Mouse (Mus musculus) MEL-GATA-1-ER (cell line): Measurements from ENCODE around the gene Enthd1.

Experiments
- DNase-seq: peaks from one replicate; pipeline ENCODE4 v3.0.0-alpha.2; 2012; ENCODE audit warnings: low read depth; ENCODE audit errors: extremely low read depth

Enthd1 gene

GRCm38 (mm10) chr15:80574211-80575040, 9.5 kb upstream of the Enthd1 start:
- DNase-seq: no peak

DNA sequence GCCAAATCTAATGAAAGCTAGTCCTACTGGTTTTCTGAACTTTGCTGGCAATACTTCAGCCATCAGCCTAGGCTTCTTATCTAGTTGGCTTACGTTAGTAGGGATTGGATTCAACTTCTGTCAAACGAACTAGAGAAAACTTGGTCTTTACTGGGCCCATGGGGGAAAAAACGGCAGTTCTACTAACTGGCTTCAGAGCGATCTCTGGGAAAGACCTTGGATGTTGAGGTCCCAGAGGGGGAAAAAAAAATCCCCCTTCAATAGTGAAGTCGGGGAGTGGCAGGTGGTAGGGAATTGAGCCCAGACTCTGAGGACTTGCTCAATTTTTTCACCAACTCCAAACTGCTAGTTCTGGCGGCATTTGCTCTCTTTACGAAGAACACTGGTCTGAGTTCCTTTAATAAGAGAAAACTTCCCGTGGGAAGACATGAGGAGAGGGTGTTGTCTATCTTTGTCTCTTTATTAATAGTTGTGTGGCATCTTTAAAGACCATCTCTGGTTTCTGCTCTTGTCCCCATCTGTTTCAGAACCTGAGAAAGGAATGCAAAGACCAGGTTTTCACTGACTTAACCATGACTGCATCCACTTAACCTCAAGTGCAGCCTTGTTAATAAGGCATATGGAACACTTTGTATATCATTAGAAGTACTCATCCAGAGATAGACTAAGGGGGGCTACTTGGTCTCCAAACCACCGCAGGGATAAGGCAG, 8.0 kb upstream of the Enthd1 start:
- no peak for DNase-seq

DNA sequence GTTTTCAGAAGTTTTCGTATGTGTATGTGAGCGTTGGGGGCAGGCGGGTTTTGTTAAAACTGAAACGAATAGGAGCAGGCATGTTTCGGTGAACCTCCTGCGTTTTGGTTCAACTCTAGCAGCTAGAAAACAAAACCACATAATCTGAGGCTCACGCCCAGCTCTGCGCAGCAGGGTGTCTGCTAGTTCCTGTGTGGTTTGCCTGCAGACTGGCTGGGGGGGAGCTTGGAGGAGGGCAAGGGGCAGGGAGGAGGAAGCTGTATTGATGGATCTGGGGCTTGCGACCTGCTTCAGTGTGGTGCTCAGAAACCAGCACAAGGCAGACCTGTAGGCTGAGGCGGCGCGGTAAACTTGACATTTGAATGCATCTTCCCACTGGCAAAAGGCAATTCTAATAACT, 7.3 kb upstream of the Enthd1 start, which contains the start of gene Grap2:
Gene Grap2 (plus strand): TSS at position 304 of the 400 bp plus-strand sequence.
- no peak for DNase-seq

GRCm38 (mm10) chr15:80571611-80572010, 6.7 kb upstream of the Enthd1 start:
- no peak for DNase-seq

GRCm38 (mm10) chr15:80570226-80570625, 5.3 kb upstream of the Enthd1 start:
- no peak for DNase-seq

DNA sequence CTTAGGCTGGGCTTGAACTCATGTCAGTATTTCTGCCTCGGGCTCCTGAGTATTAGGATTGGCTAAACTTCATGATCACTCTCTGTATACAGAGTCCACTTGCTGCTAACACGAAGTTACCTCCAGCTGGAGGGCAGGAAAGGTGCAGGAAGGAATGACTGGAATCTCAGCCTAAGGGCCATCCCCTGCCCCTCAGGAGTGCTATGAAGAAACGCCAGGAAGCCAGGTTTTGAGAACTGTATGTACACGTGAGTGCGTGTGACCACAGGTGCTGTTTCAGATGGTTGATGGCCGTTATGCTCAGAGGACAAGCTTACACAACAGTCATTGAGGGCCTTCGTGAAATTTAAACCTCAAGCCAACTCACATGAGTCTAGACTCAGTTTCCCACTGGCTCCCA, 4.2 kb upstream of the Enthd1 start:
- no peak for DNase-seq

GRCm38 (mm10) chr15:80567731-80568130, 2.8 kb upstream of the Enthd1 start:
- no peak for DNase-seq

DNA sequence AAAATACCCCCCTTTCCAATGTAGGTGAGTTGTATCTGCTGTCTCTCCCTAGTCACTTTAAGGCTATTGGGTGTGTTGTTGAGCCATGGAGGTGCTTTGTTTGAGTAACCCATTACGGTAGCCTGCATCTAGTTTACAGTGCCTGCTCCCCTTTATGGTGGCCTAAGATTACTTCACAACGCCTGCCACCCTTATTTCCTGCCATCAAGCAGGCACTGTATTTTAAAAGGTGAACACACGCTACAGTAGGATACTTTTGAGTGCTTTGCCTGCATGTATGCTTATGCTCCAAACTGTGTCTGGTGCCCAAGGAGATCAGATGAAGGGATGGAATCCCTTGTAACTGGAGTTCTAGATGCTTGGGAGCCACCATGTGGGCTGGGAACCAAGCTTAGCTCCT, 2.2 kb upstream of the Enthd1 start:
- no peak for DNase-seq

DNA sequence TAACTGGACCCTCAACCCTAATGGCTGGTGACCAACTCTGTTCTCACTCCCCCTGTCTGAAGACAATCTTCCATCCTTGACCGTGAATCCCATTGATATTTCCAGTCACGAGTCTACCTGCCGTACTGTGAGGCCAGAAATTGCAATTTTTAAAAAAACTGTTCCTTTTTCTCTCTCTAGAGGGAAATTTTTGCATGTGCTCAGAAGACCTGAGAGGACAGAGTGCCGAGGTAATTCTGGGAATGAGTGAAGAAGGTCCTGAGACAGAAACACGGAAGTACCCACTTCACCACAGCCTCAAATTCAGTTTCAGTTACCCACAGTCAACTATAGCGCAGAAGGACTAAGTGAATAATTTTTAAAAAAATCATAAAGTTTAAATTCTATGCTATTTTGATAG, 1.7 kb upstream of the Enthd1 start:
- no peak for DNase-seq

GRCm38 (mm10) chr15:80563634-80564208, 1.2 kb downstream of the Enthd1 start:
- DNase-seq: no peak

DNA sequence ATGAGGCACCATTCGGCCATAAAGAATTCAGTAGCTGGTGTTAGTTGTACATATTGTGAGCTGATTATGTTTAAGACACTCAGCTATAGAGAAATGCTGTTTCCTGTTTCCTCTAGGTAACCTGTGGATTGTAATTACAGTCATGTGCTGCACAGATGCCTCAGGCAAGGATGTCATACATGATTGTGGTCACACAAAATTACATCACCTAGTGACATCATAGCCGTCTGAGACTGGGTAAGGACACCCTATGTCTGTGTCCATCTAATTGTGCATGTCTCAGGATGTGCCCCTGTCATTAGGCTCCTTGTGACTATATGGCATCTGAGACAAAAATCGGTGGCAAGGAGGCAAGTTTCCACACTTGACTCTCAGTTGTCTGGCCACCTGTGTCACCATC, 2.5 kb downstream of the Enthd1 start:
- DNase-seq: no peak

DNA sequence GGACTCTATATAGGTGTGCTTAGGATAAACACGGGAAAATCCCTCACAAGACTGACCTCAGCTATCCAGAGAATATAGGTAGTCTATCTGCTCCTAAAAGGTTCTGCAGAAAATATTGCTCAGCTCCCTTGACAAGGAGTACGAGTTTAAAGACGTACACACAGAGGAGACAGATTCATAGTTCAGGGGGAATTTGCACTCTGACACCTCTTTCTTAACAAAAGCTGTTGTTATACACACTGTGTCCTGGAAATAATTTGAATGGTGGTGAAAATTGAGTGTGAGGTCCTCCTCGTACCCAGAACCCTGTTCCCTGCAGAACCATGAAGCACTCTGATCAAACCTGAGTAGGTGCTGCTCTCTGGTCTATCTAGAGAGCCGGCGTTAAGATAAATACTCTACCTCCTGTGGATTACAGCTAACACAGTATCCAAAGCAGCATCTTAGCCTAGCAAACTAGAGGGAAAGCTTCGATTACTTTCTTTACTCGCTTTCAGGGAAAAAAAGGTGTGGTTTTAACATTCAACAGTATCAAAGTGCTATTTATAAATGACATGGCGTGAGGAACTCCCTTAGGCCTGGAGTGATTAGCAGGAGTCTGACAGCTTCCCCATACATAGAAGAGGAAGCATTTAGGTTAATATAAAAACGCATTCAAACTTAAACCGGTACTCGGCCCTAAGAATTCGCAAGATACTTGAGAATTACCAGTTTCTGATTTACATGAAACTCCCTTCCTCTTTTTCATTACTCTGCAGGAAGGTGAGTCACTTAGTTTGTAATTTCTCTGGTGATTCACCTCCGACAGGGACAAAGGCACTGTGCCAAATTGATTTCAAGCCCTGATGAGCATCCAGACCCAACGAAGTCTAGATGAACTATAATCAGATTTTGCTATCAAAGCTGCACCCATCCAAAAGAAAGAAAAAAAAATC, 4.0 kb downstream of the Enthd1 start:
- peak; percentile 54 for DNase-seq

GRCm38 (mm10) chr15:80559978-80560377, 5.0 kb downstream of the Enthd1 start:
- DNase-seq: no peak

DNA sequence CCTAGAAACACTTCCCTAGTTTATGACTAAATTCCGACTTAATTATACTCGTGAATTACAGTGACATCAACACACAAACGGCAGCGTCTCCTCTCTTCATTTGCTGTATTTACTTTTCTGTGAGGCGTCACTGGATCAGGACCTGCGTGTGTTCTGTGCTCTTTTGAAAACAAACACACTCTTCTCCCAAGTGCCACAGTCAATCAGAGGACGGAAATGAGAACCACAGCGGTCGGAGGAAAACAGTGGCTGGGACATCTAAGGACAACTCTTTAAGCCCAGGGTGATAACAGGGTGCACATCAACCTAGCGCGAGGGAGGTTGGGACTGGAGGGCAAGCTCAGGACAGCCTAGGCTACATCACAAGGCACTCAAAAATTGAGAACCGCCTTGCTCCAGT, 5.4 kb downstream of the Enthd1 start:
- no peak for DNase-seq

DNA sequence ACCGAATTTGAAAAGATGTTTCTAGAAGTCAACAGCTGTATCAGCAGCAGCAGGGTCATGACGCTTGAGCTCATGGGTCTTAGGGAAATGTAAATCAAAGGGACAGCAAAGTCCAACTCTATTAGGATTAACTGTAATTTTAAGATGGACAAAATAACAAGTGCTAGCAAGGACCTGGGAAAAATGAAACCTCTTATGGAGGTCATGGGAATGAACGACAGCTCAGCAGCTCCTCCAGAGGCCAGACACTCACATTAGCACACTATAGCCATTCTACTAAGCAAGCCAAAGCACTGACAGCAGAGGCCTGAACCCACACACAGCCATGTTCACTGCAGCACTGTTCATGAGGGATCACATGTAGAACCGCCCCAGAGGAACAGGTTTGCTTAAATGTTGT, 7.2 kb downstream of the Enthd1 start:
- DNase-seq: no peak

- no peak for DNase-seq
Observed at GRCm38 (mm10) chr15:80556021-80556420, 8.9 kb downstream of the Enthd1 start.

GRCm38 (mm10) chr15:80554860-80555822, 9.8 kb downstream of the Enthd1 start:
- no peak for DNase-seq

DNA sequence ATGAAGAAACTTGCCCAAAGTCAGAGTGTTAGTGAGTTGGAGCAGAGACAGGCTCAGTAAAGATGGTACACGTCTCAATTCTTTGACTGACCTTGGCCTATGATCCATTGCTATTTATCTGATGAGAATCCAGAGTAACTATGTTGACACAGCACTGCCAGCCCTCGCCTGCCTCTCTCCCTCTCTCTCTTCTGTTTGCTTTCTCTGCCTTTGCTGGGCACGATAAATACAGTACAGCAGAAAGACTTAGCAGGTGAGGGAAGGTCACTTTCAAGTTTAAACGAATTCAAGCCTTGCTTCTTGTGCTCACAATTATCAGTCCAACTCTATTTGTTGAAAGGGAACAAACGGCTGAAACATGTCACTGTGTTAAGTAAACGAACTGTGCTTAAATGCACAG, 19.5 kb downstream of the Enthd1 start:
- no peak for DNase-seq

GRCm38 (mm10) chr15:80544115-80544514, 20.8 kb downstream of the Enthd1 start:
- no peak for DNase-seq

- no peak for DNase-seq
Observed at GRCm38 (mm10) chr15:80538671-80539340, 26.1 kb downstream of the Enthd1 start.
